Mouse (Mus musculus) bone marrow, adult 2 months (tissue): Measurements from ENCODE around the gene Opa3. TPM values are rescaled to one million over a fixed set of nuclear protein-coding genes. Genes with fewer than 3 reads are reported as not detected.

Experiments used
- H3K27ac ChIP-seq: fragments of 200-500 bp; 2 replicates; pipeline ENCODE4 v1.5.1; 2012; ENCODE audit warnings: low read depth, mild to moderate bottlenecking, control low read depth, inconsistent platforms, low read length; ENCODE audit not compliant: control insufficient read depth, poor library complexity, insufficient read depth
- H3K4me1 ChIP-seq: fragments of 200-500 bp; 2 replicates; pipeline ENCODE4 v1.6.1; 2011; ENCODE audit warnings: low read length; ENCODE audit not compliant: control insufficient read depth, insufficient read depth
- H3K4me3 ChIP-seq: fragments of 200-500 bp; replicated peaks from 2 replicates; pipeline ENCODE3; 2011; ENCODE audit warnings: mild to moderate bottlenecking, low read depth, low read length, control low read depth; ENCODE audit not compliant: control insufficient read depth
- CTCF ChIP-seq: fragments of 200-500 bp; IDR thresholded peaks from 2 replicates; pipeline ENCODE4 v1.5.1; 2011; ENCODE audit warnings: low read length, control low read depth; ENCODE audit not compliant: control insufficient read depth, insufficient read depth
- POLR2A ChIP-seq: fragments of 200-500 bp; IDR thresholded peaks from 2 replicates; pipeline ENCODE4 v1.6.1; 2011; ENCODE audit warnings: low read depth, mild to moderate bottlenecking, control low read depth, low read length, borderline replicate concordance; ENCODE audit not compliant: control insufficient read depth
- WGBS: fragments of 180-500 bp; shearing (Covaris S2); methylation state at CpG from one replicate; pipeline ENCODE4 v1.1.7; 2018; 5-methylcytosine and 5-hydroxymethylcytosine counted together
- polyA plus RNA-seq: library from polyadenylated mRNA; stranded (reverse); fragments of >200 nt; gene quantifications from 2 replicates; pipeline ENCODE4 v1.2.4, GENCODE M21; 2011; ENCODE audit warnings: low replicate concordance; ENCODE audit not compliant: missing spikeins, insufficient read depth, insufficient read length

The Opa3 gene
- polyA plus RNA-seq, 1 experiment = 7.5 TPM

DNA sequence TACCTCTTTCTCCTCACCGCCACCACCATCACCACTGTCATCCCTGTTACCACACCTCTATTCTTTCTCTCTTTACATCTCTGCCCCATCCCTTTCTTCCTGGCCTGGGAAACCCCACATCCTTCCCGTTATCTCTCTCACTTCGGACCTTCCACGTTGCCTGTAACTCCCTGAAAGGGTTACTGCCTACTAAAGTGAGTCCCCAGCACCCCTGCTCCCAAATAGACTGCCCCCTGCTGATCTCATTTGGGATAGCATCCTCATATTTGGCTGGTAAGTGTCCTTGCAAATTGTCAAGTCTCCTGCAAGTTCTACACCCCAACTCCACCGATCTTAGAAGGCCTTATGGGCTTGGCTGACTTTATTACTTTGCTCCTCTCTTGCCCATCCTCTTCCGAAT lies 31.5 kb upstream of the Opa3 start:
- H3K4me3 ChIP-seq = no peak overlapping the region
- no peaks in the 10 kb centered on the region; the same call in 1 of the 2 replicates for H3K4me1 ChIP-seq
- H3K27ac ChIP-seq = no peak overlapping the region
- WGBS = 61% methylated on average over 6 of the region's 6 CpGs
- peak; percentile 54 for TF ChIP-seq CTCF
- TF ChIP-seq POLR2A = no peak

GRCm38 (mm10) chr7:19197985-19198384 lies 30.1 kb upstream of the Opa3 start:
- TF ChIP-seq CTCF (peak; percentile 73), POLR2A (no peak)

GRCm38 (mm10) chr7:19201660-19202059 lies 26.5 kb upstream of the Opa3 start:
- TF ChIP-seq POLR2A = no peak
- no peak for TF ChIP-seq CTCF
- H3K27ac ChIP-seq = no peak overlapping the region
- H3K4me3 ChIP-seq = no peak overlapping the region
- no peaks in the 10 kb centered on the region; the same call in 1 of the 2 replicates for H3K4me1 ChIP-seq
- WGBS = 84% methylated on average over 15 of the region's 15 CpGs

More at GRCm38 (mm10) chr7:19197985-19198384, 30.1 kb upstream of the Opa3 start:
- WGBS = 44% methylated on average over 2 of the region's 2 CpGs
- H3K4me3 ChIP-seq = no peak overlapping the region
- no peaks in the 10 kb centered on the region; the same call in 1 of the 2 replicates for H3K4me1 ChIP-seq
- no peak overlapping the region for H3K27ac ChIP-seq

- 79% methylated on average over 15 of the region's 15 CpGs for WGBS
- H3K27ac ChIP-seq = no peak overlapping the region
- TF ChIP-seq CTCF = no peak
- no peak for TF ChIP-seq POLR2A
- no peaks in the 10 kb centered on the region; the same call in 1 of the 2 replicates for H3K4me1 ChIP-seq
- H3K4me3 ChIP-seq = no peak overlapping the region
Measured at GRCm38 (mm10) chr7:19202065-19202850, 25.9 kb upstream of the Opa3 start.

DNA sequence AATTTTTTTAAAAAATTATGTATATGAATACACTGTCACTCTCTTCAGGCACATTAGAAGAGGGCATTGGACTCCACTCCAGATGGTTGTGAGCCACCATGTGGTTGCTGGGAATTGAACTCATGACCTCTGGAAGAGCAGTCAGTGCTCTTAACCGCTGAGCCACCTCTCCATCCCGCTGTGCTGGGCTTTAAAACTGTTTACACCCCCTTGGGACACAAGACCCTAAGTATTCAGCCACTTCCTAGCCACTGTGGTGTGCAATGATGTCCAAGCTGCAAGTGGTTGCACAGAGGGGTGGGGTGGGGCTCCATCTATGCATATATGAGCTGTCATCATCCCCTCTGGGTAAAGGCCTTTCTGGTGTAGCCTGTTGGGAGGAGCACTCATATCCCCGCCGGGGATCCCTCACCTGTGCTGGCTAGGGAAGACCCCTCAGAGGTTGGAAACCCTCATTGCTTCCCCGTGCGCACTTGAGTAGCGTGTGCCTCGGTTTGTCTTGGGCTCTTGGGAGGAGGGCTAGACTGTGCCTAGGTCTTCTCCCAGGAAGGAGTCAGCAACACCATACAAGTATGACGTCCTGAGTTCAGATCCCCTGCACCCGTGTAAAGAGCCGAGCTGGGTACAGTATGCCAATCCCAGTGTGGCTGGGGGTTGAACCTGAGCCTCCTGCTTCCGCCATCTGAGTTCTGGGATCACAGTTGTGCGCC lies 19.8 kb upstream of the Opa3 start:
- Histone ChIP-seq H3K27ac (no peak overlapping the region), H3K4me3 (no peak overlapping the region), H3K4me1 (no peaks in the 10 kb centered on the region)
- TF ChIP-seq POLR2A = no peak
- no peak for TF ChIP-seq CTCF
- 84% methylated on average over 13 of the region's 13 CpGs for WGBS

DNA sequence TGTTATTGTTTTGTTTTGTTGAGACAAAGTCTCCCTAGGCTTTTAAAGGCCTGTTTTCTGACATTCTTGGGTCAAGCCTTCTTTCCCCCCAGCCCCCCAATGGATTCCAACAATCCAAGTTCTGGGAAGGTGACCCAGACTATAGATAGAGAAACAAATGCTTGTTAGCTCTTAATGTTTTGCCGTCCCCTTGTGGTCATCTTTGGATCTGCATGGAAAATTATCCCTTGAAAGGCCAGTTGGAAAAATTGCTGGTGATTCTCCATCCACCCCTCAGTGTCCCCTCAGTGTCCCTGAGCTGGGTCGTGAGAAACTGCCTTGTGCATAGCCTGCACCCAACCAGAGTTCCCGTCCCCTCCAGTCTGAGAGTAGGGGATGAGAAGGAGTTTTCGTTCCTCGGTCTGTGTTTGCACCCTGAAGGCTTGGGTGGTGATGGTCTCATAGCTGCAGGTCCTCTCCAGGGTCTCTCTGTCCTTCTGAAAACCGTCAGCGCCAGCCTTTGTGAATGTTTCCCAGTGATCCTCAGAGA lies 19.1 kb upstream of the Opa3 start:
- no peak overlapping the region for H3K4me3 ChIP-seq
- no peak overlapping the region for H3K27ac ChIP-seq
- TF ChIP-seq POLR2A (no peak), CTCF (no peak)
- WGBS = 67% methylated on average over 7 of the region's 7 CpGs
- H3K4me1 ChIP-seq = no peaks in the 10 kb centered on the region

- Histone ChIP-seq H3K4me3 (no peak overlapping the region), H3K27ac (no peak overlapping the region), H3K4me1 (no peaks in the 10 kb centered on the region; the same call in 1 of the 2 replicates)
- WGBS = 80% methylated on average over 4 of the region's 4 CpGs
- TF ChIP-seq POLR2A = no peak
- no peak for TF ChIP-seq CTCF
Measured at GRCm38 (mm10) chr7:19209494-19209893, 18.6 kb upstream of the Opa3 start.

DNA sequence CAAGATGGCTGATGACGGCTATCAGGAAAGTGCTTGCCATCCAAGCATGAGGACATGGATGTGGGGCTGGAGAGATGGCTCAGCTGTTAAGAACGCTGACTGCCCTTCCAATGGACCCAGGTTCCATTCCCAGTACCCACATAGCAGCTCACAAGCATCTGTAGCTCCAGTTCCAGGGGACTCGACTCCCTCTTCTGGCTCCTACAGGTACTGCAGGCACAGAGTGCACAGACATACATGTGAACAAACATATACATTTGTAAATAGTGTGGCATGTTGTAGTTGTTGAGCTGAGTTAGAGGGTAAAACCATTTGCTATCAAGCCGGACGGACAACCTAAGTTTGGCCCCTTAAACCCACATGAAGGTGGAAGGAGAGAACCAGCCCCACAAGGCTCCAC lies 18.1 kb upstream of the Opa3 start:
- Histone ChIP-seq H3K27ac (no peak overlapping the region), H3K4me1 (no peaks in the 10 kb centered on the region; the same call in 1 of the 2 replicates), H3K4me3 (no peak overlapping the region)
- TF ChIP-seq POLR2A (no peak), CTCF (peak; percentile 31; the same call in 1 of the 2 replicates)
- 84% methylated on average over 5 of the region's 5 CpGs for WGBS
